Mouse (Mus musculus) forebrain, embryonic 14.5 days (tissue): ENCODE measurements around the gene Tmsb15a. TPM values are rescaled to one million over a fixed set of nuclear protein-coding genes. Genes with fewer than 3 reads are reported as not detected.
A peak's percentile ranks its signal among the peaks of the same experiment; 100 is the strongest.

Experiments used
- ATAC-seq: fragments of 200-750 bp; cut with Nextera tagmentation; 2 replicates; pipeline ENCODE4 v1.8.0; 2017; ENCODE audit warnings: mild to moderate bottlenecking, moderate library complexity
- DNase-seq: peaks from one replicate; pipeline ENCODE4 v3.0.0-alpha.2; 2015; ENCODE audit warnings: low spot score
- H3K27ac ChIP-seq: fragments of 300-500 bp; sonication (generic); 2 replicates; pipeline ENCODE4 v1.5.1; 2014; ENCODE audit warnings: low read depth, mild to moderate bottlenecking, control low read depth, low read length, moderate library complexity
- H3K27me3 ChIP-seq: fragments of 300-500 bp; sonication (generic); replicated peaks from 2 replicates; pipeline ENCODE4 v1.6.1; 2014; ENCODE audit warnings: low read length, control low read depth, mixed read lengths; ENCODE audit not compliant: control insufficient read depth, insufficient read depth
- H3K36me3 ChIP-seq: fragments of 300-500 bp; sonication (generic); 2 replicates; pipeline ENCODE4 v1.6.1; 2014; ENCODE audit warnings: low read length, control low read depth; ENCODE audit not compliant: control insufficient read depth, insufficient read depth
- H3K4me1 ChIP-seq: fragments of 300-500 bp; sonication (generic); 2 replicates; pipeline ENCODE4 v1.6.1; 2014; ENCODE audit warnings: antibody characterized with exemption, low read length, control low read depth; ENCODE audit not compliant: control insufficient read depth, insufficient read depth
- H3K4me2 ChIP-seq: fragments of 300-500 bp; sonication (generic); 2 replicates; pipeline ENCODE4 v1.6.1; 2014; ENCODE audit warnings: mild to moderate bottlenecking, control low read depth, low read length
- H3K4me3 ChIP-seq: fragments of 300-500 bp; sonication (generic); 2 replicates; pipeline ENCODE4 v1.5.1; 2014; ENCODE audit warnings: low read depth, low read length, control low read depth
- H3K9ac ChIP-seq: fragments of 300-500 bp; sonication (generic); 2 replicates; pipeline ENCODE4 v1.6.1; 2014; ENCODE audit warnings: mild to moderate bottlenecking, low read length, control low read depth, moderate library complexity
- H3K9me3 ChIP-seq: fragments of 300-500 bp; sonication (generic); replicated peaks from 2 replicates; pipeline ENCODE4 v1.6.1; 2016; ENCODE audit warnings: low read length, control low read depth, mixed read lengths; ENCODE audit not compliant: control insufficient read depth
- WGBS: fragments of 180-500 bp; shearing (Covaris S2); extraction: QIAGEN DNeasy Blood & Tissue Kit; methylation state at CpG from one replicate; pipeline ENCODE4 v1.1.7; 2014; 5-methylcytosine and 5-hydroxymethylcytosine counted together
- microRNA-seq: library from miRNA; unstranded; fragments of <30 nt; microRNA quantifications from one replicate; pipeline ENCODE4, GENCODE M21; 2016
- polyA plus RNA-seq: library from polyadenylated mRNA; unstranded; fragments of >200 nt; fragmentation: Nextera tagmentation; extraction: Ambion mirVana; gene quantifications from 2 replicates; pipeline ENCODE4 v1.2.1, GENCODE M21; 2014

Tmsb15a gene
- polyA plus RNA-seq, 1 experiment from 2014 or later, result not detected

GRCm38 (mm10) chrX:135738730-135739520 is 13.9 kb upstream of the Tmsb15a start:
- WGBS, result 95% methylated on average over 2 of the region's 2 CpGs
- Histone ChIP-seq H3K9me3 (no peaks in the 10 kb centered on the region), H3K4me2 (no peak overlapping the region), H3K9ac (no peak overlapping the region), H3K27me3 (no peaks in the 10 kb centered on the region), H3K36me3 (no peaks in the 10 kb centered on the region), H3K27ac (no peak overlapping the region), H3K4me1 (no peaks in the 10 kb centered on the region), H3K4me3 (no peak overlapping the region)
- DNase-seq (no peak), ATAC-seq (no peak)

GRCm38 (mm10) chrX:135712845-135713244 is 12.2 kb downstream of the Tmsb15a start:
- ATAC-seq, result no peak
- 82% methylated on average over 2 of the region's 2 CpGs for WGBS
- no peaks in the 10 kb centered on the region for H3K27me3 ChIP-seq
- DNase-seq, result no peak
- no peak overlapping the region for H3K9ac ChIP-seq
- H3K36me3 ChIP-seq, result no peaks in the 10 kb centered on the region
- H3K4me3 ChIP-seq, result no peak overlapping the region
- H3K27ac ChIP-seq, result no peak overlapping the region
- no peak overlapping the region for H3K4me2 ChIP-seq
- no peaks in the 10 kb centered on the region for H3K9me3 ChIP-seq
- H3K4me1 ChIP-seq, result no peaks in the 10 kb centered on the region

- peak; percentile 0 for DNase-seq
- Histone ChIP-seq H3K4me1 (no peaks in the 10 kb centered on the region), H3K9me3 (no peaks in the 10 kb centered on the region), H3K27me3 (no peaks in the 10 kb centered on the region), H3K36me3 (no peaks in the 10 kb centered on the region), H3K9ac (no peak overlapping the region), H3K4me3 (no peak overlapping the region), H3K27ac (no peak overlapping the region), H3K4me2 (no peak overlapping the region)
- WGBS, result 48% methylated on average over 2 of the region's 2 CpGs
- ATAC-seq, result no peak
These were observed 20.7 kb downstream of the Tmsb15a start for GRCm38 (mm10) chrX:135704349-135704748.

- no peak for ATAC-seq
- WGBS, result 96% methylated on average over 1 of the region's 1 CpGs
- no peak overlapping the region for H3K4me2 ChIP-seq
These were observed 21.9 kb downstream of the Tmsb15a start for GRCm38 (mm10) chrX:135703111-135703510.

GRCm38 (mm10) chrX:135693633-135694032 is 31.4 kb downstream of the Tmsb15a start, which contains the start of gene Tcp11x2:
Tcp11x2 (minus strand) TSS chrX:135693790.
- Histone ChIP-seq H3K4me3 (no peak within 1 kb of the TSS), H3K9ac (no peak within 1 kb of the TSS), H3K4me1 (no peaks in the 10 kb centered on the region), H3K36me3 (no peaks in the 10 kb centered on the region), H3K27ac (no peak within 1 kb of the TSS), H3K4me2 (no peak within 1 kb of the TSS), H3K27me3 (0 out of 2 replicates have a peak, but pooled peaks cover 2% of the 10 kb centered on the region), H3K9me3 (no peaks in the 10 kb centered on the region)
- WGBS, result 75% methylated on average over 1 of the region's 1 CpGs
- ATAC-seq, result no peak
- DNase-seq, result no peak

More at GRCm38 (mm10) chrX:135703111-135703510, 21.9 kb downstream of the Tmsb15a start:
- no peaks in the 10 kb centered on the region for H3K9me3 ChIP-seq
- no peak overlapping the region for H3K27ac ChIP-seq
- no peak overlapping the region for H3K4me3 ChIP-seq
- H3K4me1 ChIP-seq, result no peaks in the 10 kb centered on the region
- no peaks in the 10 kb centered on the region for H3K27me3 ChIP-seq
- no peaks in the 10 kb centered on the region for H3K36me3 ChIP-seq
- H3K9ac ChIP-seq, result no peak overlapping the region
- no peak for DNase-seq

- DNase-seq (no peak), ATAC-seq (no peak)
- whole genome bisulfite sequencing, result 67% methylated on average over 3 of the region's 3 CpGs
- no peak overlapping the region for H3K4me2 ChIP-seq
- H3K27me3 ChIP-seq, result 0 out of 2 replicates have a peak, but pooled peaks cover 2% of the 10 kb centered on the region
- no peaks in the 10 kb centered on the region for H3K4me1 ChIP-seq
- H3K9ac ChIP-seq, result no peak overlapping the region
- no peaks in the 10 kb centered on the region for H3K9me3 ChIP-seq
- H3K36me3 ChIP-seq, result no peaks in the 10 kb centered on the region
- H3K4me3 ChIP-seq, result no peak overlapping the region
- H3K27ac ChIP-seq, result no peak overlapping the region
These were observed 37.3 kb downstream of the Tmsb15a start for GRCm38 (mm10) chrX:135687802-135688201.

- Histone ChIP-seq H3K4me3 (no peak overlapping the region), H3K9me3 (no peaks in the 10 kb centered on the region), H3K27me3 (no peaks in the 10 kb centered on the region; the same call in 1 of the 2 replicates), H3K4me1 (no peaks in the 10 kb centered on the region), H3K9ac (no peak overlapping the region), H3K27ac (no peak overlapping the region), H3K4me2 (no peak overlapping the region), H3K36me3 (no peaks in the 10 kb centered on the region)
- WGBS, result 84% methylated on average over 2 of the region's 2 CpGs
- DNase-seq (no peak), ATAC-seq (no peak)
These were observed 43.2 kb downstream of the Tmsb15a start for GRCm38 (mm10) chrX:135681858-135682257.

Small RNA genes within 50 kb of the gene (microRNA-seq; reads per million reads assigned to microRNA genes)
- gene Mir7646, result not detected

Other genes with a start within 250 kb of the Tmsb15a start
- not detected in 2 replicates for gene AV320801, start 230.7 kb downstream of the Tmsb15a start, polyA plus RNA-seq
- gene Nxf7, start 126.5 kb downstream of the Tmsb15a start, polyA plus RNA-seq, result not detected in 2 replicates
- not detected in 2 replicates for gene Prame, start 97.6 kb downstream of the Tmsb15a start, polyA plus RNA-seq
- gene Tcp11x2, start 31.5 kb downstream of the Tmsb15a start, polyA plus RNA-seq, result not detected in 2 replicates
- 7.6 TPM in 2 replicates for gene Armcx5, start 17.5 kb upstream of the Tmsb15a start, polyA plus RNA-seq
- 94.4 and 118 TPM in 2 replicates for gene Gprasp1, start 17.5 kb upstream of the Tmsb15a start, polyA plus RNA-seq
- gene Bhlhb9, start 72.3 kb upstream of the Tmsb15a start, polyA plus RNA-seq, result 88.2 and 104 TPM in 2 replicates
- 100 and 111 TPM in 2 replicates for gene Gprasp2, start 113.8 kb upstream of the Tmsb15a start, polyA plus RNA-seq